Mouse (Mus musculus) layer of hippocampus, postnatal 25 days (tissue): ENCODE measurements around the gene Gpc3. TPM values are rescaled to one million over a fixed set of nuclear protein-coding genes. Genes with fewer than 3 reads are reported as not detected.

ENCODE experiments used
- DNase-seq, 2 experiments: peaks; one replicate each; pipeline ENCODE4 v3.0.0; 2022; ENCODE audit warnings: mixed read lengths in 2 of 2, low spot score in 1 of 2; ENCODE audit errors: extremely low spot score in 1 of 2
- total RNA-seq, 2 experiments: library from RNA; stranded (reverse); gene quantifications; 2 replicates each; pipeline ENCODE4 v1.2.3; 2021

Gpc3 gene
- total RNA-seq, 2 experiments from 2014 or later: 3.4 to 7.1 TPM

DNA sequence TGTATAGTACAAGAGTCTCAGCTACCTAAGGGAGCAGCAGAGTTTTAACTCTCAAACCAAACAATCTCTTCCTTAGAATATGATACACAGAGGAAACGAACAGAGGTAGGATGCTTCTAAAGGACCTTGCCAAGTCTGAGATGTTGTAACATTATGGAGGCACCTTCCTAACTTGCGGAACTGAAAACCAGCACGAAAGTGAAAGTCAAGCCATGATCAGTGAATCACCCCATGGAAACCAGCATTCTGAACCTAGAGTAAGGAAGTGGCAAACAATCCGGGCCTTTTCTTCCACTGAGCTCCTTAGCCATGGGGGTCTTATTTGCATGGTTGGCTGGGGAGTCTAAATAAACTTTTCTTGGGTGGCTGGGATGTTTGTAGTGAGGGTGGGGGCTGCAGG lies 53.8 kb downstream of the Gpc3 start:
- no peak for DNase-seq

DNA sequence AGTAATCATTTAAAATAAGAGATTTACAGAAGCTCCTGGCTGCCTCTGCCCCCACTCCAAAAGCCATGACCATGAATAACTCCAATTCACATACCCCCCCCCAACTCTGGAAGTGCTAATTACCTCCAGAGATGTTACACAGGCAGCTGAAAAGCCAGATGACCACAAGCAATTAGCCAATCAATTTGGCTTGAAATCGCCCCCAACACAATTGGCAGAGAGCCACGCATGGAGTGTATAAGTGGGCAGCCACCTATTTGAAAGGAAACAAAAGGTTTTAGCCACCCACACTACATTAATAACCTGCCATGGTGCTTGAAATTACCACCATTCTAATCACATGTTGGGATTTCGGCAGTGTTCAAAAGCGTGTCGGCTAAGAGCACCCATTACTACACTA lies 55.2 kb downstream of the Gpc3 start:
- no peak for DNase-seq

DNA sequence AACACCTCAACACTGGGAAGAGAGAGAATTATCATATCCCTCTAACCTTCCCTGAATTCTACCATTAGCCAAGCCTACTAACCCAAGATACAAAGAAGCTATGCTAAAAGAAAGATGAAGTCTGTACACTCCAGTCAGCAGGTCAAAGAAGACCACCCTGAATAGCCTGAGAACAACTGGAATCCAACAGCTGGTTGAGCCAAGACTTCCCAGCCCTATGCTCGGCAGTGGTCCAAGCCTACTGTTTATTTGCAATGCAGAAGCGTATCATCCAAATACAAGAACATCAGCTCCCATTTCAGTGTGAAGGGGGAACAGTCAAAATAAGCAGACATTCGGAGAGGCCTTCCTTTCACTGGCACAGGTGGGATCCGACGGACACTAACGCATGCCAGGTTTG lies 56.3 kb downstream of the Gpc3 start:
- DNase-seq: no peak

DNA sequence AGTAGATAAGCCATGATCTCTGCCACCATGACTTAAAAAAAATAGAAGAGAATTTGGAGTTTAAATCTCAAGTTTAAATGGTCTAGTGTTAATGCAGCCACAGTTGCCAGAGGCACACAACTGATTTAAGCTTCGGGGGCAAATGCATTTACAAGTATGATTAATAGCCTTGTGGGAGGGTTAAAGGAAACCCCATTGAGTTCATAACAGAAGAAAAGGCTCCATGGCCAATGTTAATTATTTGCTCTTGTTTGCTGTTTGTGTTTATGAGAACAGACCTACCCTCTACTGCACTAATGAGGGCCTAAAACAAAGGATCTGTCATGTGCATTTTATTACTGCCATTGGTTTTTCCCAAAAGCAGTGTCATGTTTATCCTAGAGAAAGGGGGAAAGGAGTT lies 62.5 kb downstream of the Gpc3 start:
- DNase-seq: no peak

DNA sequence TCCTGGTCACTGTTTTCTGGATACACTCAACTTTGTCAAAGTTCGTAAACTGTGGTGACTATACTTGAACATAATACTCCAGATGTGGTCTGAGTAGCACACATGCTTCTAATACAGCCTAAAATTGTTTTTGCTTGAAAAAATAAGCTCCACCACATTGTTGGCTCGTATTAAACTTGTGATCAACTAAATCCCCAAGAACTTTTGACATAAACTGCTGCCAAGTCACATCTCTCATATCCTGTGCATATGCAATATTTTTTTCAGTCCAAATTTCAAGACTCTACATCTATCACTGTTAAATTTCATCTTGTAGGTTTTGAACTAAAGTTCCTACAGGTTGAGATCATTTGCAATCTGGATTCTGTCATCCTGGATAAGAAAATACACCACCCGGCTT lies 69.1 kb downstream of the Gpc3 start:
- DNase-seq: no peak

DNA sequence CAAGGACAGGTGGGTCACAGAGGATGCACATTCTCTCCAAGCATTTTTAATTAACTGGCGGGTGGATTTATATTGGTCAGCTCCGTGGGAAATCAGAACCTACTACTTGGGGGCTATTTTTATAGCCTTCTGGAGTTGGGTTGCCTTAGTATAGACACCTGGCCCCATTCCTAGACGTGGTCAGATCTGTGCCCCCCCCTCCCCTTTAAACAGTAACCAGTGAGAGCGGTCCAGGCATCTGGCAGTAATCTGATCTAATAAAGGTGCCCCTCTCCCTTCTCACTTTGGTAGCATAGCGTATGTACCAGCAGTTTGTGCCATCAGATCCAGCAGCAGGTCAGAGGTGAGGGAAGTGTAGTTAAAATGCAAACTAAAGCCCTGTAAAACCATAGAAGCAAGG lies 76.5 kb downstream of the Gpc3 start:
- DNase-seq: no peak

DNA sequence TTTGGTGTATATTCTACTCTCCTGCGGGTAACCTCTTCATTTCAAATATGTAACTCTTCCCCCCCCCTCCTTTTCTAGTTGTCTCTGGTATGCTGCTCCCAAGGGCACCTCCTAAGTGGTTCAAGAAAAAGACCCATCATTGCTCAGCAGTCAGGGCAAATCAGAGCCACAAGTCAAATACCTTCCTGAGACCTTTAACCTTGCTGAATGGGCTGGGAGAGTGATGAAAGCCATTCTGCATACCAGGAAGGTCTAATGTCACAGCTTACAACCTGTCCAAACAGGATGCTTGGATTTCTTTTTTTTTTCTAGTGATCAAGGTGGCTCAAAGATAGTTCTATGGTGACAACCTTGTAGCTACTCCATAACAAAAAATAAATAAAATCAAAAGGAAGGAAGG lies 80.0 kb downstream of the Gpc3 start:
- DNase-seq: no peak

DNA sequence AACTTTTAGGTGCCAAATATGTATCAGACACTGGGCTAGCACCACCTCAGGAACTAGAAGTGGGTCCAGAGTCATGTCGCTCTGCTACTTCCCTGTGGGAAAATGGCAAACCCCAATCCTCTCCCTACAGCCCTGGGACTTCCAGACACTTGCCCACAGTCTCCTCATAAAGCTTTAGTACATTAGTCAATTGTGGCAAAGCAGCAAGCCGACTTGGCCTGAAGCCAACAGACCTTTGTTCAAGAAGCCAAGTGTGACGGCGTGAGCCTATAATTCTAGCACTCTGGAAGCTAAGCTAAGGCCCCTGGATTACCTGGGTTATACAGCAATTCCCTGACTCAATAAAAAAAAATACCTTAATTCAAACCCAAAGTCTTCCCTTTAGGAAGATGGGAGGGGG lies 80.7 kb downstream of the Gpc3 start:
- DNase-seq: no peak

DNA sequence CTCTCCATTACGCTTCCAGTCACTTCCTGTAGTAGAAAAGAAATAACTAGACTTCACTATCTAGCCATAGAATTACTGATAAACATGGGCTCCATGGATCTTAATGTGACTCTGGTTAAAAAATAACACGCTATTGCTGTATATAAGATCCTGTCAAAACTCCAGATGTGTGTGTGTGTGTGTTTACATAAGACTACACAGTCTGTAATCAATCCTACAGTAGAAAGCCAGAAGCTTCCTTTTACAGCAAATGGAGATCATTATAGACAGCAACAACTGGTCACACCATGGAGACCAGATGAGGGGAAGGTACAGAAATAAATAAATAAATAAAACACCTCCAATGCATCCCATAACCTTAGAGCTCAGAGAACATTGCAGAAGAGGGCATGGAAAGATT lies 81.6 kb downstream of the Gpc3 start:
- DNase-seq: no peak

DNA sequence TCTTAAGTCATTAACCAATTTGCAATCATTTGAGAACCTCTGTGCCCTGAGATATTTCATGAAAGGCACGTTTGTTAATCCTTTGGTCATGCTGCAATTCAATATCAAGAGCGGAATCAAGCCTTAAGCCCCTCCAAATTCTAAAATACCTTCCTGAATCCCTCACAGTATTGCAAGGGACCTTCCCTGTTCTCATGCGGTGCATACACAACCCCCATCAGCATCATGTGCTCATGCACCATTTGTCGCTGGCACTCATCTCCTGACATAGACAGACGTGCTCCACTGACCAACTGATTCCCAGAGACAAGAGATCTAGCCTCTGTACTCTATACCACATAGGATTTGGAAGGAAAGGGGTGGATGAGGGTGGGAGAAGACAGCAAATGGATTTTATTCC lies 87.7 kb downstream of the Gpc3 start:
- no peak for DNase-seq

DNA sequence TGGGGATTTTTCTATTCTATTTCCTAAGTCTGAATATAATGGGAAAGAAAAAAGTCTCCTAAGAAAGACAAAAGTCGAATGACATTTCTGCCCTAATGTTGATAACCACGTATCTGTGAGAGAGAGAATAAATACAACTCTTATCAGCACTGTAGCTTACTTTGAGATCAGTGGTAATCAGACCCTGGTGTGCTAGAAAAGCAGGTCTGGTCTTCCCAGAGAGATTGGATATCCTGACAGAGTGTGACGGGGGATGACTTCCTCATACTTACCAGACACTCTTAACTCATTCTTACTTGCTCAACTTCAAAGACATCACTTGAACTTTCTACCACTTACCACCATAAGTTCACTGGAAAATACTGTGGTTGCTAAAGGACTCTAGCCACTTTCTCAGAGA lies 88.6 kb downstream of the Gpc3 start:
- no peak for DNase-seq

DNA sequence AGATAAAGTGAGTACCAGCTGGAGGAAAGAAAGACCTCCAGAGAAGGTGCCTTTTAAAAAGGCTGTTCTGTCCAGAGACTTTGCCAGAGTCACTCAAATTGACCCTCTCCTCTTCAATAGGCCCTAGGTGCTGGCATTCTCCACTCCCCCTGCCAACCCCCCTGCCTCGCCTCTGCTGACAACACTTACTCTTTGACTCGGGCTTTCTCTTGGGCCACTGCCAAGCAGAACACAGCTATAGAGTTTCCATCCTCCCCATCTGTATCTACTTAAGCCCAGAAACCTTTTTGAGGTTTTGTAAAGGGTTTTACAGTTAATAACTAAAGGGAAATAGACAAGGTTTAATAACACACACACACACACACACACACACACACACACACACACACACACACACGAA lies 99.2 kb downstream of the Gpc3 start:
- DNase-seq: no peak

DNA sequence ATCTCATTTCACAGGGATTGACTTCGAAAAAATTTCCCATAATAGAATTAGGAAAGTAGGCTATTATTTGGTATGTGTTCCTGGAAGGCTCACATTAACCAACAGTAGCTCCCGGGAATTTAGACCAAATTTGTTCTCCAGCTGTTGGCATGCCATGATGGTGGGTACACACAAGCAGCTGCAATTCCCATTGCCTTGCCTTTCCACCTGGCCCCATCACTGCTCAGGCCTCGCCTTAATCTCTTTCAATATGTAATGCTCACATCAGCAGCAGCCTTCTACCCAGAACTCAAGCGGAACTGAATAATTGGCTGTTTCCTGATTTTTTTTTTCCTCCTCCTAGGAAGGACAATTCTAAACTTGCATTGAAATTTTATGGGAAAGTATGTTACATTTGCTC lies 102.6 kb downstream of the Gpc3 start:
- no peak for DNase-seq

DNA sequence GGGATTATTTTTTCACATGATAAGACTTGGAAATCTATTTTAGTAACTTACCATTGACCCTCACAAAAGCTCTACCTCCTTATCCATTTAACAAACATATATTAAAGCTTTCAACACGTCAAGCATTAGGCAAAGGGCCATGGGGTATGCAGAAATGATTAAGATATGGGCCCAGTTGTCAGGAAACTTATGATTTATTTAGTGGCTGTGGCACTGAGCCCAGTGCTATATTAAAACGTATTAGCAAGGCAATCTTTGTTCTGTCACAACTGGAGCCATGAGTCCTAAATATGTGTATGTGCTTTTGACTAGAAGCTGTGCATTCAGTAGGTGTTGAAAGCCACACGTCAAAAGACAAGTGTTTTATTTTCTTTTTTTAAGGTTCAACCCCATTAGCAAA lies 109.9 kb downstream of the Gpc3 start:
- no peak for DNase-seq

DNA sequence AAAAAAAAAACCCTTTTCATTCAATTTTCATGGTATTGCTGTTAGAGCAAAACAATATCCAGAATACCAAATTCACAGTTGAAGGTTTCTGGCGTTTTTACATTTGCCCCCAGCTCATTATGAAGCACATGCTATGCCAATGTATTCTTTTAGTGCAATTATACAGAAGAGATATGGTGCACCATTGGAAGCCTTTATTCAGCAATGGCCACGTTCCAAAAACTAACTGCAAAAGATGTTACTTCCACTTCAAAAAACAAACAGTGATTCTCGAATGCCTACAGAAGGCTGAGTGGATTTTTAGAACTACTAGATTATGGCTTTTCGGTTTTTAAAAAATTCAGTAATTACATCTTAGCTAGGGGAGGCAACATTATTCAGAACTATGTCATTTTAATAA lies 124.3 kb downstream of the Gpc3 start:
- DNase-seq: no peak

DNA sequence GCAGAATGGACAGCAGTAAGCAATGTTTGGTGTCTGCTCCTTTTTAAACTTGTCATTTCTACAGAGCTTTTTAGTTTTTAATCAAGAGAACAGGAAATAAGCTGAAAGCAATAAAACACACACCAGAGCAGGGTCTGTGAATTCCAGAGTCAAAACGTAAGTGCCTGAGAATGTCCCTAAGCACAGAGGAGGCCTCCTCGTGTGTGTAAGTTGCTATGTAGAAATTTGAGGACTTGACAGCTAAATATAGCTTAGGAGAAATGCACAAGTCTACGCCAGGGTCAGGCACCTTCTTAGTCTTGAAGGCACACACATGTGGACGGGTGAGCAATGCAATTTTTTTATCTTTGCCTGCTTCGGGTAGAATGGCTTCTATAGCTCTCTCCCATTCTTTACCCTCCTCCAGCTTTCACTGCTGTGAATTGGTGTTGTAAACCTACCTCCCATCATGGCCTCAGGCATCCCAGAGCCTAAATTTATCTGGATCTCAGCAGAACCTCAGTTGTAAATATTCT lies 158.6 kb downstream of the Gpc3 start:
- DNase-seq: no peak

DNA sequence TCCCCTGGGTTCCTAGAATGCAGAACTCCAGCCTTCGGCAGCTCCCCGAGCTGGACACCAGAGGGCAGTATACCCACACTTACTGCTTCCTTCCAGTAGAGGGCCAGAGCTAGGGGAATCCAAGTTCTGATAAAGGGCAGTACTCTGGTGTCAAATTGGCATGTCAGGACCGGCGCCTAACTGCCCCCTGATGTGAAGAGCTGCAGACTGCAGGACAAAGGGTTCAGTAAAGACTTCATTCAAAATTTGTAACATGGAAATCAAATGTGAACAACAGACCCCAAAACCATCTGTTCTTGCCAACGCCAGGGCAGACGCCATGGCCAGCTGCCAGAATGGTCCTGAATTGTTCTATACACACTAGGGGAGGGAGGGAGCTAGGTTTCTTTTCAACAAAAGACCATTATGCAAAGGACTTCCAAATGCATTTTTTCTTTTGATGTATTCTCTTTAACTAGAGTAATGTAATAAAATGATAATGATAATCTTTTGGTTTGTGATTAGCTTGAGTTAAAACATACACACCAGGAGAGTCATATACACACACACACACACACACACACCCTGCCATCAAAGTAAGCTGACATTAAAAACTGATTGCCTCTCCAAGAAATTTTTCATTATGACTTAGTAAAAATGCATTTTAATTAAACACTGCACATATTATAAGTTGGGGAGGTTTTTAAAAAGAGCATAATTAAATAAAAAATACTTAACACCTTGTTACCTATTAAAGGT lies 160.1 kb downstream of the Gpc3 start:
- DNase-seq: peak; percentile 29 to 61

DNA sequence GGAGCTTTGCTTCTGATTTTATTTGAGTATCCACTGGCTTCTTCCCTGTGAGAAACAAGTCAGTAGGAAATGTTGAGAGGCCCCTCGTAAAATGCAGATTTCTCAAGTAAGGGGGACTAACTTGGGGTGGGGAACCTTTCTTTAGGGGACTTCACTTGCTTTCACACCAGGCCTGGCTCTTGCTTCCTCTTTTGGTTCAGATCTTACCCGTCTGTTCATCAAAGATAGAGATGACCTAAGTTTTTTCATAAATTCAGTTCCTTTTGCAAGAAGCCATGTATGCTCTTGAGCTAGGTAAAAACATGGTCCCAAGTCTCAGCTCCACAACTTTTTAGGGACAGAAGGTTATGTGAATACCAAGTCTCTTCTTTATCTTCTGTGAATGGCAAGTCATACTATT lies 164.6 kb downstream of the Gpc3 start:
- no peak for DNase-seq

DNA sequence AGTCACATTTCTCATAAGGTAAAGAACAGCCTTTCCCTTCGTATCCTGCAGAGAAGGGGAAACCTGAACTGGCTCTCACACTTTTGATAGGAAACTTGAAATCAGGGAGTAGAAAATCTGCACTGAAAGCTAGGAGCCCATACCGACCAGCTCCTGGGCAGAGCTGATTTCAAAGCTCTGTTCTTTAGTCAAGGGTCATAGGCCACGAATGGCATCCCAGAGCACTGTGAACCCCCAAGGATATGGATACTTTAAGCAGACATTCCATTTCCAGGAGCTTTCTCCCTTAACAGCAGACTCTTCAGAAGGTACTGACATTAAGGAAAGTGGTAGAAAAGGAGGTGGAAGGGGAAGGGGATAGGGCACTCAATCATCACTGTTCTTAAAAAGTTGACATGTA lies 165.3 kb downstream of the Gpc3 start:
- no peak for DNase-seq

DNA sequence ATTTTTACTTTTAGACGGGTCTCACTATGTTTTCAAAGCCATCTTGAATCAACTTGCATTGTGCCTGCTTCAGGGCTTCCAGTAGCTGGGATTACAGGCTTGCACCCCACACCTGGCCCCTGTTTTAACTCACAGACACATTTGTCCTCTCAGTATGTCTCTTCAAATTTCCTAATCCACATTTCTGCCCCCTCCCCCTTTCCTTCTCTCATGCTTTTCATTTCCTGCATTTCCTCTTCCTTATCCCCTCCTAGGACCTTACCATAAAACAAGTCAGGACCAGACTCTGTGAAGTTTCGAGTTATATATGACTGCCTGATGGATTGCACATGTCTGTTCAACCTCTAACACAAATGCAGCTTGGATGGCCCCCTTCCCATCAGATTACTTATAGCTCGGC lies 167.2 kb downstream of the Gpc3 start:
- DNase-seq: no peak

DNA sequence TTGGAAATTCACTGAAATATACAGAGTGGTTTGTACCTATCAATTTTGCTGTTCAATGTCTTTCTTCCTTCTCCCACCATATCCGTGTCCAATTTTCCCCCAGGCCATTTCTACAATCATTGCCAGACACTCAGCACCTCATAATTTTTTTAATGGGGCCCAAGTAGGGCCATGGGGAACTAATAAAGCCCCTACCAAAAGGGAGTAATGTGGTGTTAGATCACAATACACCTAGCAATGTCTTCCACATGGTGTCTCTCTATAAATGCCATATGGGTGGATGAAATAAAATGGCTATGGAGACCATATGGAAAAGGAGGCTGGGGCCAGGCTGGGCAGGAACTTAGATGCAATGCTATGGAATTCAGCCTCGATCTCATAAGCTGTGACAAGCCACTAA lies 168.8 kb downstream of the Gpc3 start:
- DNase-seq: no peak

DNA sequence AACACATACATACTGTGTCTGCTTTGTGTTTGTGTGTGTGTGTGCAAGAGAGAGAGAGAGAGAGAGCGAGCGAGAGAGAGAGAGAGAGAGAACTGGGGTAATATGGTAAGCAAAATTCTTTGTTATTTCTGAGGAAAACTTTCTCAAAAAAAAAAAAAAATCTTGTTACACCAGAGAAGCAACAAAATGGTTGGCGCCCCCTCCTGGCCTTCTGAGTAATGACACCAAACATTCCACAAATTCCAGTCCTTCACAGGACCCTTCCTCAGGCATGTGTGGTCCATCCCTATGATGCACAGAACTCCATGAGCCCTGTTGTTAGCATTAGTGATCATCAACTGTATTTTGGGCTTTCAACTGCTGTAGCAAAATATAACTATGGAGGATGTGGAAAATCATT lies 172.0 kb downstream of the Gpc3 start:
- peak in 1 of 2 experiments; percentile 31 for DNase-seq

DNA sequence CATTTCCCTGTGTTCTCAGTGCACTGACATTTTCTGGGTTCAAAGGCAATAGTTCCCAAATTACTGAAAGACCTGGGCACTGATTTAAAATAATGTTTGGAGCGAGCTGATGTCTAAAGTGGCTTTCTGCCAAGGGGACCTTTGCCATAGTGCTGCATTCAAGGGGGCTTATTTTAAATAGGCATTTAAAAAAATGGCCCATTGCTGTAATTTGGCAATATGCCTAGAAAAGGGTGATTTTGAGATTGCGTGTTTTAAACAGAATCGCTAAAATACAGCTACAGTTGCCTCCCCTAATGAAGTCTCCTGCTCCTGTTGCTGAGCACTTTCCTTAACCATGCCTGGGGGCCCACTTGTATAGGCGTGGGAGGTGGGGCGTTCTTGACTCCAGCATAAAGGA lies 174.3 kb downstream of the Gpc3 start:
- no peak for DNase-seq
